Mouse (Mus musculus) layer of hippocampus, postnatal 10 days (tissue): ENCODE data around the gene Dnah7a. TPM values are rescaled to one million over a fixed set of nuclear protein-coding genes. Genes with fewer than 3 reads are reported as not detected.
"Not testable (repeated sequence)": the region's sequence is repeated elsewhere in the genome, so short reads cannot be mapped to it uniquely, and the experiment has no call there.

Experiments
- DNase-seq, 2 experiments: peaks; one replicate each; pipeline ENCODE4 v3.0.0; 2021; ENCODE audit warnings: low spot score in 2 of 2
- total RNA-seq, 2 experiments: library from RNA; stranded (reverse); gene quantifications; 2 replicates each; pipeline ENCODE4 v1.2.3; 2021

The Dnah7a gene
- total RNA-seq, 2 experiments from 2014 or later, result 5.7 to 6.2 TPM

DNA sequence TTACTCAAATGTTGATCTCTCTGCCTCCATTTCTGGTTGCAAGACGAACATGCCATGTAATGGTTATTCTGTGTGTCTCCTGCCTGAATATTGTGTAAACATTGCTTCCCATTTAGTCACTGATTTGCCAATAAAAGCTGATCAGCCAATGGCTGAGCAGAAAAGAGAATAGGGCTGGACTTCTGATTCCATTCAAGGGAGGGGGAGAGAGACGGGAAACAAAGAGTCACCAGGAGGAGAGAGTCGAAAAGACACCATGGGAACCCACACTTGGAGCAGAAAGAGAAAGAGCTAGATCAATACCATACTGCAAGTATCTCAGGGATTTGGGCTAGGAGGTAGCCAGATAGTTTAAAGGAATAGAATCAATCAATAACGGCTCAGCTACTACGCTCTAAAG, 3.0 kb upstream of the Dnah7a start:
- not testable (repeated sequence) for DNase-seq

GRCm38 (mm10) chr1:53704164-53704563, 2.4 kb downstream of the Dnah7a start:
- no peak for DNase-seq

DNA sequence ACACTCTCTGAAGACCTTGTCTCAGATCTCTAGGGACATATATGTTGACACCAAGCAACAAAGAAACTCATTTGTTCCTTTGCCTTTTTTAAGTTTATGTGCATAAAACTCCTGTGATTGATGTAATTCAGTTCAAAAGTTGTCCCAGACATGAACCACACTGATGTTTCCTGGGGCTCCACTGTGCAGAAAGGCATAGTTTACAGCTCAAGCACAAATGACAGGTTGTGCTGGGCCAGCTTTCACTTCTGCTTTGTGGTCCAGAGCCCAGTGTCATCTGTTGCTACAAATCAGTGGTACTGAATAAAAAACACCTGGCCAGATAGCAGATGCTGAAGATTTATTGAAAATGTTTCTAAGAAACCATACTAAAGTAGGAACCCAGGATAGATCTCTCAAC, 42.3 kb downstream of the Dnah7a start:
- not testable (repeated sequence) for DNase-seq

DNA sequence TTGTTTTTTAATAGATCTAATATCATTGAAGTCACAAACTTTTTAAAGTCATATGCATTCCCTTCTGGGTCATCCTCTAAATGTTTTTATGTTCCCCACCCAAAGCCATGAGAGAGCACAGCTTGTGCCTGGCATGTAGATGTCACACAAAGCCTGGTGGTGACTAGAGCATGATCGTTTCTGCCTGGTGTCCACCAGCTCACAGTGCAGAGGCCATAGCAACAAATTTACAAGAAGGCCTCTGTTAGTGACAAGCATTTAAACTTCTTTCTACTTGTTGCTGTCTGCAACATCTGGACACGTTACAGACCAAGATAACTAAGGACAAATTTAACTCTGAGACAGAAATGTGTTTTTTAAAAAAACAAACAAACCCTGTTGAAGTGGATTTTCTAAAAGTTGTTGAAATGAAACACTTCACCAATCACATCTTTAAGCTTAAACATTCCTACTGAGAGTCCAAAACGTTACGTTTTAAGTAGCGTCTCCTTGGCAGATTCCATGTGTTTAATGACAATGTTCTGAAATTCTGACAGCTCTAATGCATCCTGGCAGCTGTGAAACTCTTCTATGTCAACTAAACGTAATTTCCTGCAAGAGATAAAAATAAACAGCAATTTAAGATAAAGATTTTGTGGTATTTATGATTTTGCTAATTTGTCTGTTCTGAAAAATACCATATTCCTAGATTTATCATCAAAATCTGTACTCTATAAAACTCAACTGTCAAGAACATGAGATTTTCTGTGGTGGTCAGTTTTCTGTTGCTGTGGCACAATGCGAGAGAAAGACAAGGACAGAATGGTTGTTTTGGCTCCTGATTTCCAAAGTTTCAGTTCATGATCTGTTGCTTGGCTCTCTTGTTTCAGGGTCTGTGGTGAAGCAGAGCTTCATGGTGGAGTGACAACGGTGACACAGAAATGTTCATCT, 66.5 kb downstream of the Dnah7a start:
- DNase-seq, result no peak

- DNase-seq, result not testable (repeated sequence)
Measured at GRCm38 (mm10) chr1:53635641-53636040, 70.9 kb downstream of the Dnah7a start.

DNA sequence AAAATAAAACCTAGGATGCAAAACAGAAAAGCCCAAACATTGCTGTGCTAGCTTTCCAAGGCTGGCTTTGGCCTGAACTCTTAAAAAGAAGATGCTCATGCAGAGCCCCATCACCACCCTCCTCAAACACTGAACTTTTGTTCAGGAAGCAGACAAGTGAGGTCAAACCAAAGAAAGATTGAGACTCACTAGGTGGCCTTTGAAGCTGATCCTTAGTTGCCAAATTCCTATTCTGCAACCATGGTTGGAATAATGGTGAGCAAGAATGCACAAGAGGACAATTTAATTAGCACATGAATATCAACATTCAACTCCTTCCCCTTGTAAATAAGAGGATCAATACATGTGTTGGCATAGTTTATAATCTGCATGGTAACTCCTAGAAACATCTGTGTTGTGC, 74.5 kb downstream of the Dnah7a start:
- not testable (repeated sequence) for DNase-seq

GRCm38 (mm10) chr1:53630011-53630410, 76.6 kb downstream of the Dnah7a start:
- no peak for DNase-seq

GRCm38 (mm10) chr1:53613486-53613885, 93.1 kb downstream of the Dnah7a start:
- DNase-seq, result no peak

DNA sequence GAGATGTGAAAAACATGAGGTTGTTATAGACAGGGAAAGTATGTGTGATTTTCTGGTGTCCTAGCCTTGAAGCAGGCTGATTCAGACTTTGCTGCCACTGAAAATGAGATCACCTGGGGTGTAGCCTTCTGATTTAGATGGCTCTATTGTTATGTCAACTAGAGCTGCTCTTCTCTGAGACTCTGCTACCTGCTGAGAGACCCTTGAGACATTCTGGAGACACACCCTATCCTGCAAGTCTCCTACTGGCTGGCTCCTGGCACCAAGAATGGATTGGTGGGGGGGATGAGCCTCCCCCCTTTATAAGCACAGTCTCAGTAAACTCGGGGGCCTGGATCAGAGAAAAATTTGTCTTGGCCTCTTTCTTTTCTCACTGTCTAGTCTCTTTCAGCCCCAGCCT, 125.3 kb downstream of the Dnah7a start:
- DNase-seq, result not testable (repeated sequence)

DNA sequence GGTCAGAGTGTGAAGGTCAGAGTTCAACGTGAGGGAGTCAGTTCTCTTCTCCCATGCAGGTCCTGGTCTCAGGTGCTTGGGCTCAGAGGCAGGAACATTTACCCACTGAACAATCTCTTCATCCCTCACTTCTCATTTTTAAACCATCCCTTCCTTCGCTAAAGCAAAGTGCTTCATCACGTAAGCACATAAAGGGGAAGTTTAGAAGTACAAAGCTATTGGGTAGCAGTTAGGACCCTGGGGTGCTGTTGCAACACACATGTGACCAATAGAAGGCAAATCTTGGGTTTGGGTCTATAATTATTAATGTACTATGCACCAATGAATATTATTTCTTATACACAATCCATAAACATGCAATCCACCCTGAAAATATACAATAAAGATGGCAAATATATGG, 148.7 kb downstream of the Dnah7a start:
- DNase-seq, result not testable (repeated sequence)

DNA sequence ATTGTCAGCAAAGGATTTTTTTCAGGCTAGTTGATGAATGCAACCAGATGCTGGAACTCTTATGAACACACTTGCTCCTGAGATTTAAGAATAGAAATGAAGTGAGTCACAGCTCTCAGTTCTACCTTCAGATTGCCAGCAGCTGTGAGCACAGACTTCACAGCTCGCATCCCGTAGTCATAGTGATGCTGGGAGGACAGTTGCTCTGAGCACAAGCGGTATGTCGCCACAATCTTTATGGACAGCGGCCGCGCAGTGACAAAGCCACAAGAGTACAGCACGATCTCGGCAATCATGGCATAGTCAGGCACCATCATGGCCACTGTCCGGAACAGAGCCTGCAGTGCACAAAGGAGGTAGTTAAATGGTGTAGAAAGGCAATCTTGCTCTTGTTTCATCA, 159.6 kb downstream of the Dnah7a start:
- DNase-seq, result peak in 1 of 2 experiments; percentile 6

GRCm38 (mm10) chr1:53538356-53538755, 168.2 kb downstream of the Dnah7a start:
- not testable (repeated sequence) for DNase-seq

GRCm38 (mm10) chr1:53534826-53535225, 171.8 kb downstream of the Dnah7a start:
- not testable (repeated sequence) for DNase-seq

- not testable (repeated sequence) for DNase-seq
Measured at GRCm38 (mm10) chr1:53526021-53526420, 180.6 kb downstream of the Dnah7a start.

DNA sequence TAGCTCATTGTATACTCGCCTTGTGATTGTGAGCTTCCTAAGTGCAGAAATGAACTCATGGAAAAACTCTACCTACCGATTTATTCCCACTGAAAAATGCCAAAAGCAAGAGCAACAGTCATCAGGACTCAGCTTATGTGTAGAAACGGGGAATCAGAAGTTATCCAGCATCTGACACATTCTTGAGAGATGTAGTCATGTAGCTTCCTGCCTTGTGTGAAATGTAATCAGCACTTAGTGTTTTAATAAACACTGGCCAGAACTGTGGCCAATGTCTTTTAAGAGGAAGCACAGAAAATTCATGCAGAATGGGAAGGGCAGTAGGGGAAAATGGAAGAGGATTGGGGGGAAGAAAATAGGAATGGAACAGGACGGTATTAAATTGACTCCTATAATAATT, 232.9 kb downstream of the Dnah7a start:
- DNase-seq, result no peak

DNA sequence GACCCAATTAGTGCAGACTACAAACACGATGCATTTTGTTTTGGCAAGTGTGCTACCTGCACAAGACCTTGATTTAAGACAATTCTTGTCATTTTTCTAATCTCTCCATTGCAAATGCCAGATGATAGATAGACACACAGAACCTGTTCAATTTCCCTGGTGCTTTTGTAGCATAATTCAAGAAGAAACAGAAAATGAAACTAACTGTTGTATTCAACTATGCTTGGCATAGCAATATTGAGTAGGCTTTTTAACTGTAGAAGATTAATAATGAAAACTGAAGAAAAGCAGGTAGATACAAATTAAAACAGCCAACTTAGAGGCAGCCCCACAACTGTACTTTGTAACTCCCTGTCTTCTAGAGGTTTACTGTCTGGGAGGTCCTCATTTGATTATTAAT, 234.5 kb downstream of the Dnah7a start:
- not testable (repeated sequence) for DNase-seq

GRCm38 (mm10) chr1:53467325-53467670, 239.3 kb downstream of the Dnah7a start:
- DNase-seq, result no peak

DNA sequence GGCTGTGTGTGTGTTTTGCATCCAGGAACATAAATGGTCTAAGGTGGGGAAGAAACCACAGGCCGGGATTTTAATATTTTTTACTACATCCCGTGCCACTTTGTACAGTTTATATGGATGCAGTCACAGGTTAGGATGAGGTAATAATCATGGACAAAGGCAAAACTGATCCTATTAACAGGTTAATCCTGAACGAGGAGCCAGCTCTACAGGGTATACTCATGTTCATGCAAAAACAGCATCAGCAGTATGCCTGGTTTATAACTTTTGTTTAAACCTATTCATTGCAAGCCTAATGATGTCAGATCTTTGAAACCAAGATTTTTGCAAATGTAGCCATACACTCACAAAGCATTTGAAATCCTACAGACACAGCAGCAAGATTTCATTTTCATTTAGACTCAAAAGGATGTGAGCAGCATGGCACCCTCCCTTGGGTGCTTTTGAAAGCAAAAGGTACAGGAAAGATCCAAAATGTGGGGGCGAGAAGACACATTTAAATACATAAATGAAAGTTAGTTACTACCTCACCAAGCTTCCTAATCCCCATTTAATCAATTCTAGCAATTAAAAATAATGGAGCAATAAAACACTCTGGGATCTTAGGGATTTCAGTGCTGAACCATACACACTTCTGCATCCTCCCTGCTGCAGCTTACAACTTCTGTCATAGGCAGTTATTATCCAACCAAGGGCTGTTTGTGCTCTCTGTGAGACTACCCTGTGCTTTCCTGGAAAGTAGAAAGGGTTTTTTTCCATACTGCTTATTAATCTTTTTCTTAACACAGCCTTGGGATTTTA, 239.9 kb downstream of the Dnah7a start:
- not testable (repeated sequence) for DNase-seq

DNA sequence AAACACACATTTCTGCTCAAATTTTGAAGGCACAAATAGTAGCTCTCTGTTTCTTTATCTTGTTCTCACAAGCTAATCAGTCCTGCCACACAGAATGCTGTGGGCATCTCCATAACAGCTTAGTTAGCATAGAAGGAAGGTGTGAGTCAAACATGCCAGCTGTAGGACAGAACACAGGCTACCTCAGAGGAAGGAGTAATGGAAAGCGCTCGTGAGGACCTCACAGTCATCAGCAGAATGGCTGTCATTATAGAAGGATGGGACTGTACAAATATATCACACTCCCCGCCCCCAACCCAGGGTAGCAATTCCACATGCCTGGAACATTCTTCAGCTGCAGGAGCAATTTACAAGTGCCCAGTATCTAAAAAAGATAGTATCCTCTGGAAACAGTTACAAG, 267.4 kb downstream of the Dnah7a start:
- not testable (repeated sequence) for DNase-seq

DNA sequence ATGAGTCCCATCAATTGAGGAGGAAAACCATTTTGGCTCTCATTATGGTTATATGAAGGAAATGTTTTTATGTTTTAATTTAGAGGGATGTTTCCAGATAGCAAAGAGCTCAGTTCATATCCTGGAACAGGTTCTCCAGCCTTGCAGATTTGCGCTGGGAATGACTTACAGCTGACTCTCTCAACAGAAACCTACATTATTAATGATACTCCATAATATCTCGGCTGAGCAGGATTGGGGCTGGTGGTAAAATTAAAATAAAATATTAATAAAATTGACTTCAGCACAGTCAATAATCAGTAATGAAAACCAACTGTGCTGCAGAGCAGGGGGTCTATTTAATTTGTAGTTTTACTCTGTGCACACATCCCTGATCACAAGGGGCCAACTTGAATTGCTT, 274.2 kb downstream of the Dnah7a start:
- not testable (repeated sequence) for DNase-seq

DNA sequence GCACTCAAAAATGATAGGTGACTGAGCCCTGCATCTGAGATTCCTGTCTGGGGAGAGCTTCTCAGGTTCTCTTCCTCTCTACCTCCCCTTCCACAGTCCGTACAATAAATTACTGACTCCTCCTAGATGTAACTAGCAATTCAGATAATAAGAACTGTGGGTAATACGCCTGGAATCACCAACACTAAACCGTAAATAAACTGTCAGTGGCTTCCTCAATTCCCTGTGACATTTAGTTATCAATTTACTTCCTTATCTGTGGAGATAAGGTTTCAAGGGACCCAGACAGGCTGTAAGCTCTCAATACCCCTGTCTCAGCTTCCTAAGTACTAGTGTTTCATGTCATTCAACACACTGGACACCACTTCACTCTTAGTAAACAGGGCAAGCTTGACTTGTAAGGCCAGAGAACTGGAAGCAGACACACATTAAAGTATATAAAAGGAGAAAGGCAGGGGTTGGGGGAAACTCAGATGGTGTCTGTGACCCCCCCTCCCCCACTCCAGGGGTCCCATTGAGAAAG, 300.7 kb downstream of the Dnah7a start:
- no peak for DNase-seq
